Comparison of ENCODE assay signal across 25 mouse cellular contexts in genomic region chr19:37988156-37988555, GRCm38 (mm10). TPM values are rescaled to one million over a fixed set of nuclear protein-coding genes. Genes with fewer than 3 reads are reported as not detected.
DNase-seq lines count a peak whose midpoint lies in the region; ATAC-seq and TF ChIP-seq lines count a peak whose summit lies in the region.
"Had no signal": no experiment of that assay in that cellular context is flagged by ENCODE, and none has a peak within 500 bp of the region (broad histone marks: within the 10 kb centered on the region; RNA-seq: fewer than 3 reads in every experiment).

No protein-coding gene starts in this region.

- peak overlapping the region; percentile 70 for H3K27ac ChIP-seq in layer of hippocampus, adult 2 months
- H3K27ac ChIP-seq: forebrain, embryonic 10.5 days; heart, embryonic 10.5 days; hindbrain, embryonic 10.5 days; intestine, embryonic 15.5 days; neural tube, embryonic 12.5 days had no signal

- H3K4me3 ChIP-seq in layer of hippocampus, adult 2 months: no peak overlapping the region
- H3K4me3 ChIP-seq: forebrain, embryonic 10.5 days; heart, embryonic 10.5 days; hindbrain, embryonic 10.5 days; intestine, embryonic 15.5 days; neural tube, embryonic 12.5 days had no signal

- no peak for ATAC-seq in monocyte, adult 5-6 weeks (replicated peaks; ENCODE audit: insufficient number of reproducible peaks, low FRiP score, low TSS enrichment, poor library complexity, severe bottlenecking)
- ATAC-seq: forebrain, postnatal 0 days; hindbrain, embryonic 16.5 days; intestine, embryonic 15.5 days had no signal

- TF ChIP-seq CTCF in layer of hippocampus, adult 2 months (conservative IDR thresholded peaks at IDR 0.05): no peak

- DNase-seq in cerebellum, adult 11-12 months: peak; percentile 23
- DNase-seq in cerebellum, postnatal 4 days (ENCODE audit: low spot score in 2 of 2): no peak
- peak in 1 of 2 experiments; percentile 10 for DNase-seq in layer of hippocampus, adult 2 months (ENCODE audit: low spot score in 2 of 2)
- no peak for DNase-seq in layer of hippocampus, postnatal 14 days (ENCODE audit: low spot score in 2 of 2)
- peak; percentile 36 for DNase-seq in NIH3T3 (ENCODE audit: low read depth)
- peak; percentile 35 for DNase-seq in layer of hippocampus, adult 9-10 months (ENCODE audit: low spot score)
- no peak for DNase-seq in ovary, postnatal 36 days (ENCODE audit: low spot score)
- DNase-seq: adrenal gland, postnatal 36 days; cerebellum, adult 11 months; cerebellum, postnatal 14 days; embryo, embryonic 11 days; forebrain, postnatal 0 days; gastrocnemius, postnatal 36 days; kidney, adult 9 months; kidney, postnatal 4 days; lung, postnatal 4 days; midbrain, embryonic 14.5 days; thymus, adult 2 months had no signal

RNA-seq across cellular contexts. Expression of gene Myof, which starts 55.2 kb away (rescaled TPM):
- 1 to 10 TPM; 4.3 to 5.0 TPM for total RNA-seq in layer of hippocampus, adult 2 months (2021)
- 1 to 10 TPM; 5.6 to 7.9 TPM for total RNA-seq in layer of hippocampus, postnatal 14 days (2021)
- 4.6 to 10.5 TPM (median 7.5 TPM) in 3 replicates for total RNA-seq in monocyte, adult 5-6 weeks (2017)

Comparison
In these comparisons a context has a peak if more than half of its experiments do, and no peak if none do; other contexts are left out.
1. DNase-seq: peak in cerebellum, adult 11-12 months (single experiment), NIH3T3 (single experiment) and layer of hippocampus, adult 9-10 months (single experiment); none in cerebellum, postnatal 4 days (0 of 2), layer of hippocampus, postnatal 14 days (0 of 2) and ovary, postnatal 36 days (single experiment).